Mouse (Mus musculus) liver, embryonic 12.5 days (tissue): ENCODE data around the gene Gm28043. TPM values are rescaled to one million over a fixed set of nuclear protein-coding genes. Genes with fewer than 3 reads are reported as not detected.

ENCODE experiments used
- ATAC-seq: fragments of 200-750 bp; cut with Nextera tagmentation; 2 replicates; pipeline ENCODE4 v1.8.0; 2017; ENCODE audit warnings: moderate number of reproducible peaks, mild to moderate bottlenecking, moderate library complexity
- H3K27ac ChIP-seq: fragments of 300-500 bp; sonication (generic); 2 replicates; pipeline ENCODE4 v1.5.1; 2016; ENCODE audit warnings: mild to moderate bottlenecking
- H3K27me3 ChIP-seq: fragments of 300-500 bp; sonication (generic); replicated peaks from 2 replicates; pipeline ENCODE4 v1.6.1; 2016; ENCODE audit warnings: mild to moderate bottlenecking, moderate library complexity
- H3K36me3 ChIP-seq: fragments of 300-500 bp; sonication (generic); 2 replicates; pipeline ENCODE4 v1.6.1; 2016; ENCODE audit warnings: mild to moderate bottlenecking, moderate library complexity
- H3K4me1 ChIP-seq: fragments of 300-500 bp; sonication (generic); 2 replicates; pipeline ENCODE4 v1.6.1; 2016
- H3K4me2 ChIP-seq: fragments of 300-500 bp; sonication (generic); 2 replicates; pipeline ENCODE4 v1.6.1; 2016; ENCODE audit warnings: mild to moderate bottlenecking, moderate library complexity
- H3K4me3 ChIP-seq: fragments of 300-500 bp; sonication (generic); 2 replicates; pipeline ENCODE4 v1.5.1; 2016; ENCODE audit warnings: mild to moderate bottlenecking, moderate library complexity
- H3K9ac ChIP-seq: fragments of 300-500 bp; sonication (generic); 2 replicates; pipeline ENCODE4 v1.6.1; 2016; ENCODE audit warnings: mild to moderate bottlenecking, moderate library complexity
- H3K9me3 ChIP-seq: fragments of 300-500 bp; sonication (generic); replicated peaks from 2 replicates; pipeline ENCODE4 v1.6.1; 2016; ENCODE audit warnings: mild to moderate bottlenecking, moderate library complexity
- WGBS: fragments of 180-500 bp; shearing (Covaris S2); methylation state at CpG from one replicate; pipeline ENCODE4 v1.1.7; 2016; ENCODE audit not compliant: insufficient replicate concordance; 5-methylcytosine and 5-hydroxymethylcytosine counted together
- microRNA-seq: library from miRNA; unstranded; fragments of <30 nt; microRNA quantifications from one replicate; pipeline ENCODE4, GENCODE M21; 2017
- polyA plus RNA-seq: library from polyadenylated mRNA; unstranded; fragments of >200 nt; fragmentation: Nextera tagmentation; extraction: Ambion mirVana; gene quantifications from 2 replicates; pipeline ENCODE4 v1.2.1, GENCODE M21; 2016

Gene Gm28043
- polyA plus RNA-seq, 1 experiment from 2014 or later: 1.6 TPM

DNA sequence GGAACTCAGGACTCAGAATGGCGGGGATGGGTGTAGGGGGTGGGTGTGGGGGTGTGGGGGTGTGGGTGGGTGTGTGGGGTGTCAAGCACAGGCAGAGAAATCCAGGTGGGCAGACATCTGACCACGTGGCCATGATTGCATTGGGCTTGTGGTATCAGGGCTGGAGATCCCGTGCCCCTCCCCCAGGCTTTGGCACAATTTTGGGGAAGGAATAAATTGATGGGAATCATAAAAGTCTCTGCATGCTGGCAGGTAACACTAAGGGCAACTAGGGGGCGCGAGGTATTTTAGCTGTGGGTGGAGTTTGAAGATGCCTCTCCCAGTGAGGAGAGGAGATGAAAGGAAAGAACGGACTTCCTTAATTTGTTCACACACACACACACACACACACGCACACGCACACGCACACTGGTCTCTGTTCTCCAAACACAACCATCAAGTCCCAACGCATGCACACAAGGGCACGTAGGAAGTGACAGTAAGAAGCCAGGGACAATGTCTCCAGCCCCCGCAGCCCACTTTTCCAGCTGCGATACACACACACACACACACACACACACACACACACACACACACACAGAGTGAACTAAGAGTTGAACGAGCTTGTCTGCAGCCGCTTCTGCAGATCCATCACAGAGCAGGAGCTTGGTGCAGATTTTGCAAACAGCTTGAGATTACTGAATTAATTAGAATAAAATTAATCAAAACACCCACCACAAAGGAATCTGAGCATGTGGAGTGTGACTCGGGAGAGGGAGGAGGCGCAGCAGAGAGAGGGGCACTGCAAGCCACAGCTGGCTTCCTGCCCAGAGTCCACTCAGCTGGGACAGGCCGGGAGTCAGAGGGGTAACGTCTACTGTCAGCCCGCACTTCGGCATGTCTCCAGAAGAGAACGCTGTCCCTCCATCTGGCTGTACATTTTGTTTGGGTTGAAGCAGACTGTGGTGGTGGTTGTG, 123.5 kb downstream of the Gm28043 start:
- no peak overlapping the region for H3K27ac ChIP-seq
- H3K27me3 ChIP-seq: peaks cover 55% of the 10 kb centered on the region
- 39% methylated on average over 22 of the region's 22 CpGs for WGBS
- H3K4me1 ChIP-seq: peaks cover 13% of the 10 kb centered on the region
- H3K9ac ChIP-seq: no peak overlapping the region
- no peaks in the 10 kb centered on the region for H3K36me3 ChIP-seq
- no peaks in the 10 kb centered on the region for H3K9me3 ChIP-seq
- no peak for ATAC-seq
- H3K4me2 ChIP-seq: no peak overlapping the region
- no peak overlapping the region for H3K4me3 ChIP-seq

DNA sequence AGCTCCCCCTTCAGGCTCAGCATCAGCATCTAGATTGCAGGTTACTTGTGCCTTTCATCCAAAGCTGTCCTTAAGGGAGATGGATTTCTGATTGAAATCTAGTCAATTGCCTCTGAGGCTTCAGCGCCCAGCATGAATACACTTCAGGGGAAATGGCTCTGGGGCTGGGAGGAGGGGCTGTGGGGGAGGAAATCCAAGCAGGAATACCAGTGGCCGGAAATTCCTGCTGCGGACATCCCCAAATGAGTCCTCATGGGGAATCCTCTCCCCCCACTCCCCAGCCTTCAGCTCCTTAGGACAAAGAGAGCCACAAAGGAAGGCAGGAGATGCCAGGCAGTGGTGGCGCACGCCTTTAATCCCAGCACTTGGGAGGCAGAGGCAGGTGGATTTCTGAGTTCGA, 132.8 kb downstream of the Gm28043 start:
- Histone ChIP-seq H3K27me3 (peaks cover 84% of the 10 kb centered on the region), H3K9ac (no peak overlapping the region), H3K4me3 (no peak overlapping the region), H3K27ac (no peak overlapping the region), H3K36me3 (no peaks in the 10 kb centered on the region), H3K9me3 (no peaks in the 10 kb centered on the region), H3K4me1 (no peaks in the 10 kb centered on the region), H3K4me2 (no peak overlapping the region)
- no peak for ATAC-seq
- WGBS: 58% methylated on average over 6 of the region's 6 CpGs

Small RNA genes lying within 50 kb of the gene (microRNA-seq; reads per million reads assigned to microRNA genes)
- not detected for gene Mir7667

Other genes starting within 250 kb of the Gm28043 start
- 112 and 114 TPM in 2 replicates for gene Pim1, start 124.1 kb upstream of the Gm28043 start, polyA plus RNA-seq
- gene Gm17657, start 65.2 kb upstream of the Gm28043 start, polyA plus RNA-seq: not detected in 2 replicates
- 7.4 and 7.9 TPM in 2 replicates for gene Tbc1d22b, start 65.1 kb upstream of the Gm28043 start, polyA plus RNA-seq
- gene Tmem217, start 62.5 kb upstream of the Gm28043 start, polyA plus RNA-seq: 0.67 and 0.68 TPM in 2 replicates
- gene Rnf8, start 86 bp upstream of the Gm28043 start, polyA plus RNA-seq: 54.3 and 60.4 TPM in 2 replicates
- gene Cmtr1, start 45.7 kb downstream of the Gm28043 start, polyA plus RNA-seq: 104 and 106 TPM in 2 replicates
- gene Ccdc167, start 102.2 kb downstream of the Gm28043 start, polyA plus RNA-seq: 9.8 and 10.8 TPM in 2 replicates